Mouse (Mus musculus) large intestine, adult 2 months (tissue): Measurements from ENCODE around the gene Blvra. TPM values are rescaled to one million over a fixed set of nuclear protein-coding genes. Genes with fewer than 3 reads are reported as not detected.
"Not testable (repeated sequence)": the region's sequence is repeated elsewhere in the genome, so short reads cannot be mapped to it uniquely, and the experiment has no call there.

Experiments used
- DNase-seq: peaks from one replicate; pipeline ENCODE4 v3.0.0-alpha.2; 2012; ENCODE audit warnings: low read depth, low spot score
- WGBS: fragments of 180-500 bp; shearing (Covaris S2); methylation state at CpG from one replicate; pipeline ENCODE4 v1.1.7; 2018; 5-methylcytosine and 5-hydroxymethylcytosine counted together
- polyA plus RNA-seq: library from polyadenylated mRNA; depleted of rRNA; stranded (reverse); fragments of >200 nt; gene quantifications from 2 replicates; pipeline ENCODE4 v1.2.3, GENCODE M21; 2012; rRNA removed

Gene Blvra
- polyA plus RNA-seq, 1 experiment: 14.3 TPM

GRCm38 (mm10) chr2:127133621-127134461 lies 63.4 kb downstream of the Blvra start, which contains the start of gene Ncaph:
Ncaph (minus strand) TSS chr2:127133954.
- peak; percentile 57 for DNase-seq
- WGBS: under 1% methylated on average over 57 of the region's 57 CpGs

DNA sequence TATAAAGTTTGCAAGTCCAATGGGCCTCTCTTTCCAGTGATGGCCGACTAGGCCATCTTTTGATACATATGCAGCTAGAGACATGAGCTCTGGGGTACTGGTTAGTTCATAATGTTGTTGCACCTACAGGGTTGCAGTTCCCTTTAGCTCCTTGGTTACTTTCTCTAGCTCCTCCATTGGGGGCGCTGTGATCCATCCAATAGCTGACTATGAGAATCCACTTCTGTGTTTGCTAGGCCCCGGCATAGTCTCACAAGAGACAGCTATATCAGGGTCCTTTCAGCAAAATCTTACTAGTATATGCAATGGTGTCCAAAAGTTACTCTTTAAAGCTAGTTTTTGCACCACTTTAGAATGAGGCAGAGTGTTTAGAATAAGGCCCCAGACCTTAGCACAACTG lies 64.8 kb downstream of the Blvra start:
- DNase-seq: not testable (repeated sequence)
- 36% methylated on average over 3 of the region's 3 CpGs for WGBS

DNA sequence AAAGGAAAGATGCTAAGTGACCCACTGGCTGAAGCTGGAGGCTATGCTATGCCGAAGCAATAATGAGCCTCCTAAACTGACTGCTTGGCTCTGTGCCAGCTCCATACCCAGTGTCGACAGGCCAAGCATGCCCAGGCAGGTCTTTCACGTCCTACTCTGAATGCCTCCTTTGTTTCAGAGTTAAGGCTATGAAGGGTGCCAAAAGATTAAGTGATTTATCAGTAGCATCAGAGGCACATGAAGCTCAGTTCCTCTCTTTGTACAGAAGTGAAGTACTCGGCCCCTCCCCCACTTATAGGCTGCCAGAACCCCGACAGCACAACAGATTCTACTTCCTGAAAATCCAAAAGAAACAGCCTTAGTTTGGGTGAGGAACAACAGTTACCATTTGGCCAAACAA lies 66.5 kb downstream of the Blvra start:
- 8% methylated on average over 5 of the region's 5 CpGs for WGBS
- DNase-seq: peak; percentile 44

DNA sequence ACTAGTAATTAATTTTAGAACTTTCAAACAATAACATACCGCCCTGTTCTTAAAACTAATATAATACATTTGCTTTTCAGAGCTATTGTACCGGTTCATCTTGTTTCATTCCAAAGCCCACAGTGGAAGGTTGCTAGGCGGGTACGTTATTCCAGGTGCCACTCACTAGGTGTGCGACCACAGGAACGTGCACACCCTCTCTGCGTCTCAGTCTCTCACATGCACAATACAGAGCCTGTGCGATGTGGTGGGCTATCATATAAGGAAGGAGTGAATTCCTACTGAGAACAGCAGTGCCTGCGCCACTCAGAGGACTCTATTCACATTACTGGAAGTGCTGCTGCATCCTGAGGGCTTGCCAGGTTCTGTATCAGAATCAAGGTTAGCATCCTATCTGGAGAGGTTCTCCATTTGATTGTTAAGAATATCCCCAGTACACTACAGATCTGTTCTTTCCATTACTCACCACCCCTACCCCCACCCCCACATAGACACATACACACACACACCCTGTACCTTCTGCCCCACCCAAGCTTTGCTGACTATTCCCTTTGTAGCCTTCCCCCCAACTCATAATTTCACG lies 67.5 kb downstream of the Blvra start:
- DNase-seq: no peak
- 43% methylated on average over 10 of the region's 10 CpGs for WGBS

GRCm38 (mm10) chr2:127138449-127138848 lies 68.0 kb downstream of the Blvra start:
- DNase-seq: no peak
- 58% methylated on average over 4 of the region's 4 CpGs for WGBS

DNA sequence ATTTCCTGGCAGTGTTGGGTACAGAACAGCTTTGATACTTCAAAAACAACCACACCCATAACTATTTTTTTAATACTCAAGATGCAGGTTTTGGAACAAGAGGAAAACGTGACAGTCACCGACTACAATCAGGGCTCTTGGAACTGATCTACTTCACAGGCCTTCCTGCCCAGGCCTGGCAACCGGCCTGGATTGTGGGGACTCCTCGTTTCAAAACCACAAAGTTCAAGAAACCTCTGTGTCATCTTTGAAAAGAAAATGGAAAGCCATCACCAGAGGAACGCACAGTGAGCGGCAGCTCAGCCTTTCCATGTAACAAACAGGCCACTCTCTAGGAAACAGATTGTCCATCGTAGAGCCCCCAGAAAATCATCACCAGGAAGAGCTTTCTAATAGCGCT lies 68.6 kb downstream of the Blvra start:
- WGBS: 81% methylated on average over 8 of the region's 8 CpGs
- no peak for DNase-seq

GRCm38 (mm10) chr2:127139605-127140004 lies 69.1 kb downstream of the Blvra start:
- WGBS: 97% methylated on average over 1 of the region's 1 CpGs
- no peak for DNase-seq

DNA sequence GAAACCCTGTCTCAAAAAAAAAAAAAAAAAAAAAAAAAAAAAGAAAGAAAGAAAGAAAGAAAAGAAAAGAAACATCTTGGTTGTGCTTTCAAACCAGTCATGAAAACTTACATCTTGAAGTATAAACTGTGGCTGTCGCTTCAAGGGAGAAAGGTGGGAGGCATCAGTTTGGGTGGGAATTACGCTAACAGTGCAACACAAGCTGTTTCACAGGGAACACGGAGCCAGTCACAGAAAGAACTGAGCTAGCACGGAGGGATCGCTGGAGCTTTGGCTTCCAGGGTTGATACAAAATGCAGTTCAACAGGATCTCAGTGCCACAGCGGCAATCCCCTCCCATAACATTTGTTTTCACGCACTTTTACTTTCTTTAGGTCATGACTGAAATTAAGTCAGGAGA lies 69.5 kb downstream of the Blvra start:
- WGBS: 95% methylated on average over 7 of the region's 7 CpGs
- DNase-seq: no peak

DNA sequence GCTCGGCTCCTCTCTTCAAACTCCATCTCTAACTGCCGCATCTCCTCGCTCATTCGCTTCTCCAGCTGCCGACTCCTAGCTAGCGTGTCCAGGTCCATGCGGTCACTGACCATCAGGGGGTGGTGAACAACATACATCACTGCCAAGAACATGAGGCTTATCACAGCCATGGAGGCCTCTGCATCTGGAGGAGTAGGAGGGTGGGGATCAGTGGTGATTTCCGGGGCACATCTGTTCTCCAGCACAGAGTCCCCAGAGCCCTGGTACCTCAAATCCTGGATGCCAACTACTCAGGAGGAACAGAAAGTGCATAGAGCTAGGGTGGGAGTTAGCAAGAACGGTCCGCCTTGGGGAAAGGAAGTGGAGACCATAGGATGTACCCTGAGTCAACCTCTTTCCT lies 71.6 kb downstream of the Blvra start:
- DNase-seq: no peak
- 89% methylated on average over 10 of the region's 10 CpGs for WGBS

DNA sequence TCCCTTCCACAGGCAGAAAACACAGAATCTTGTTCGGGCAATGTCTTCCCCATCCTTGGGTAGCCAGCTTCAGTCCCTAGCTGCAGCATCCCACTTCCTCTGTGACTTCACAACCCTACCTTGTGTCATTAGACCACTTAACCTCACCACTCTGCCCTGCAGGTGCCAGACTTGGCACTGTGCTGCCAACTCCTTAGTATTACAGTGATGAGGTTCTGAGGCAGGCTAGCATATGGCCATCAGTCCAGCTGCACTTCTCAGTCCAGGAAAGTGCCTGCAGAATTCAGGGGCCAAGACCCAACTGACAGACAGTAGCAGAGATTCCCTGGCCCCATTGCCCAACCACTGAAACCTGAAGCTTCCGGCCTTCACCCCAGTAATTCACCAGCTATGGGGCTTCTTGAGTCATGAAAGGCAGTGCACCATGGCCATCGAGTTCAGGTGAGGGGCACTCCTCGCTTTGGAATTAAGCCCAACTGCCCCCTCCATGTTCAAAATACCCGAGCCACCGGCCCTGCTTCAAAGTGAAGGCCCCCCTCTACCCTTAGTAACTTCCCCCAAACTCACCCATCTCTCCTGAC lies 72.2 kb downstream of the Blvra start:
- WGBS: 8% methylated on average over 6 of the region's 6 CpGs
- DNase-seq: no peak

DNA sequence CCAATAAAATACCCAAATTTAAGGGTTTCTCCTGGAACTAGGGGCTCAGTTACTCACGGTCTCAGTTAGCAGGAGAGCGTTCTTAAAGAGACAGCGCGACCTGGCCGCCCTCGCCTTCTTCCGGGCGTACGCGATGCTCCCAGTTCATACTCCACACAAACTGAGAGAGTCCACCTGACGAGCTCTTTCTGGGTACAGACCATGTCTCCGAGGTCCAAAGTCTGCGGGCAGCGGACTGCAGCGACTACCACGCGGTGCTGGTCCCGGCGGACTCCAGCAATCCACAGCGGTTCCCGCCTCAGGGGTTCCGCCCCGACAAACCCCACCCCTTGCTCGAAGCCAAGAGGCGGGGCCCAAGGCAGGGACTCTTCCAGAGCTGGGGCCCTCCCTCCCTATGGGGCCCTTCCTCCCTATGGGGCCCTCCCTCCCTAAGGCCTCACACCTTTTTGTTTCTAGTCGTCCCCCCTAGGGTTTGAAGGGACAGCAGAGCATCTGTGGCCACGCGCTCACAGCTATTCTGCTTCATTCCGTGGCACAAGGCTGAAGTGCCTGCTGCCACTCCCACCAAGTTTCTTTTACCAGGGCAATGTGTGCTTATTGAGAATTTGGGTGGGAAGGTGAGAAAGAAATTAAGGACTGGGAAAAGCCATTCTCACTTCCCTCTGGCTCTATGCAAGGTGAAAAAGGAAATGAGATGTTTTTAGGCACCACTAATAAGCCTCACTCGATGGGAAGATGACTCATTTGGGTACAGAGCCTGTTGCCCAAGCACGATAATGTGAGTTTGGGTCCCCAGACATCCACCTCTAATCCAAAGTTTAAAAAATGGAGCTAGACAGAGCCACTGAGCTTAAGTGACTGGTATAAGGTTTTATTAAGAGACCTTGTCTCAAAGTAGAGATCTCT lies 72.9 kb downstream of the Blvra start, which contains the start of gene Itpripl1:
Gene Itpripl1, minus strand, starts transcription at position 285 of the 906 bp plus-strand sequence.
- WGBS: 4% methylated on average over 31 of the region's 31 CpGs
- DNase-seq: peak; percentile 56

DNA sequence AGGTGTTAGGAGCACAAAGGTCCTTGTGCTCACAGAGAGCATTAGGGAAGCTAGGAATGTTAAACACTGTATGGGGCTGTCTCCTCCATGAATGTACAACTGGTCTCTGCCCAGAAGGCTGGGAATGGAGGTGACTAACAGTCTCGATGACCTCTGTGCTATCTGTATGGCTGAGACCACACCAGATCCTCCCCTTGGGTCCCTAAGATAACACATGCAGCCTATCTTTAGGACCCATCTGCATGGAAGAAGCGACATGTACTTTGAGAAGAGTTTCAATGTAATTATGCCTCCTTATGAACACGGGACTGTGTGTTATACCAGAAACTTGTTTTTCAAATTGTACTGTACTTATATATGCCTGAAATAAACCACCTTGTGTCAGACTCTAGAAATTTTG lies 75.2 kb downstream of the Blvra start:
- 83% methylated on average over 3 of the region's 3 CpGs for WGBS

More for the DNA sequence above, 75.2 kb downstream of the Blvra start:
- no peak for DNase-seq

Other genes starting within 250 kb of the Blvra start
- 3.4 and 5.6 TPM in 2 replicates for gene Trpm7, start 194.4 kb upstream of the Blvra start, polyA plus RNA-seq
- 22.5 and 26.6 TPM in 2 replicates for gene Sppl2a, start 137.4 kb upstream of the Blvra start, polyA plus RNA-seq
- 1.3 and 2.3 TPM in 2 replicates for gene Ap4e1, start 61.9 kb upstream of the Blvra start, polyA plus RNA-seq
- gene Ncaph, start 63.3 kb downstream of the Blvra start, polyA plus RNA-seq: 6.9 TPM in 2 replicates
- gene Itpripl1, start 72.8 kb downstream of the Blvra start, polyA plus RNA-seq: 5.0 and 7.9 TPM in 2 replicates
- gene 1810024B03Rik, start 137.6 kb downstream of the Blvra start, polyA plus RNA-seq: 1.2 TPM in 2 replicates
- 25.9 and 41.1 TPM in 2 replicates for gene Snrnp200, start 137.7 kb downstream of the Blvra start, polyA plus RNA-seq
- 57.6 and 58.5 TPM in 2 replicates for gene Ciao1, start 177.2 kb downstream of the Blvra start, polyA plus RNA-seq
- 67.4 and 99.6 TPM in 2 replicates for gene Tmem127, start 177.2 kb downstream of the Blvra start, polyA plus RNA-seq
- 35.8 and 43.0 TPM in 2 replicates for gene Stard7, start 199.6 kb downstream of the Blvra start, polyA plus RNA-seq